Mouse (Mus musculus): Measurements from ENCODE around the gene Gm17304.

GRCm38 (mm10) chr5:106641876-106642275, 33.0 kb downstream of the Gm17304 start:
- TF ChIP-seq CTCF (IDR thresholded peaks at IDR 0.05; ENCODE audit: extremely low read depth, insufficient read depth, low read length) (no peak), POLR2A (IDR thresholded peaks at IDR 0.05; ENCODE audit: extremely low read depth, insufficient read depth, low read length) (no peak)
